Mouse (Mus musculus): Measurements from ENCODE around the gene Cd72. TPM values are rescaled to one million over a fixed set of nuclear protein-coding genes. Genes with fewer than 3 reads are reported as not detected.
A peak's percentile ranks its signal among the peaks of the same experiment; 100 is the strongest.
"Not testable (repeated sequence)": the region's sequence is repeated elsewhere in the genome, so short reads cannot be mapped to it uniquely, and the experiment has no call there.

Gene Cd72
- polyA plus RNA-seq, 1 experiment: 0.14 TPM

- DNase-seq (ENCODE audit: low read depth): no peak
- TF ChIP-seq CTCF (IDR thresholded peaks at IDR 0.05; ENCODE audit: borderline replicate concordance, extremely low read depth, insufficient read depth, insufficient read length) (no peak), POLR2A (IDR thresholded peaks at IDR 0.05; ENCODE audit: borderline replicate concordance, extremely low read depth, insufficient read depth, insufficient read length, poor library complexity, severe bottlenecking) (no peak)
Measured at GRCm38 (mm10) chr4:43492101-43492820, 37.8 kb upstream of the Cd72 start.

GRCm38 (mm10) chr4:43490801-43491200 lies 36.4 kb upstream of the Cd72 start:
- no peak for DNase-seq (ENCODE audit: low read depth)
- TF ChIP-seq POLR2A (IDR thresholded peaks at IDR 0.05; ENCODE audit: borderline replicate concordance, extremely low read depth, insufficient read depth, insufficient read length, poor library complexity, severe bottlenecking) (no peak), CTCF (IDR thresholded peaks at IDR 0.05; ENCODE audit: borderline replicate concordance, extremely low read depth, insufficient read depth, insufficient read length) (no peak)

GRCm38 (mm10) chr4:43489611-43490010 lies 35.2 kb upstream of the Cd72 start:
- DNase-seq (ENCODE audit: low read depth): no peak
- TF ChIP-seq CTCF (IDR thresholded peaks at IDR 0.05; ENCODE audit: borderline replicate concordance, extremely low read depth, insufficient read depth, insufficient read length) (no peak), POLR2A (IDR thresholded peaks at IDR 0.05; ENCODE audit: borderline replicate concordance, extremely low read depth, insufficient read depth, insufficient read length, poor library complexity, severe bottlenecking) (no peak)

- not testable (repeated sequence) for DNase-seq (ENCODE audit: low read depth)
Measured at GRCm38 (mm10) chr4:43485666-43486065, 31.2 kb upstream of the Cd72 start.

GRCm38 (mm10) chr4:43483535-43484091 lies 29.2 kb upstream of the Cd72 start, which contains the start of gene Sit1:
TSS of gene Sit1 (minus strand) at chr4:43483734.
- TF ChIP-seq CTCF (IDR thresholded peaks at IDR 0.05; ENCODE audit: borderline replicate concordance, extremely low read depth, insufficient read depth, insufficient read length) (no peak), POLR2A (IDR thresholded peaks at IDR 0.05; ENCODE audit: borderline replicate concordance, extremely low read depth, insufficient read depth, insufficient read length, poor library complexity, severe bottlenecking) (no peak)
- no peak for DNase-seq (ENCODE audit: low read depth)

GRCm38 (mm10) chr4:43482591-43482990 lies 28.2 kb upstream of the Cd72 start:
- TF ChIP-seq POLR2A (IDR thresholded peaks at IDR 0.05; ENCODE audit: borderline replicate concordance, extremely low read depth, insufficient read depth, insufficient read length, poor library complexity, severe bottlenecking) (no peak), CTCF (IDR thresholded peaks at IDR 0.05; ENCODE audit: borderline replicate concordance, extremely low read depth, insufficient read depth, insufficient read length) (no peak)
- DNase-seq (ENCODE audit: low read depth): no peak

GRCm38 (mm10) chr4:43481894-43482456 lies 27.5 kb upstream of the Cd72 start:
- no peak for DNase-seq (ENCODE audit: low read depth)
- TF ChIP-seq CTCF (IDR thresholded peaks at IDR 0.05; ENCODE audit: borderline replicate concordance, extremely low read depth, insufficient read depth, insufficient read length) (no peak), POLR2A (IDR thresholded peaks at IDR 0.05; ENCODE audit: borderline replicate concordance, extremely low read depth, insufficient read depth, insufficient read length, poor library complexity, severe bottlenecking) (no peak)

GRCm38 (mm10) chr4:43480985-43481384 lies 26.6 kb upstream of the Cd72 start:
- no peak for DNase-seq (ENCODE audit: low read depth)
- TF ChIP-seq POLR2A (IDR thresholded peaks at IDR 0.05; ENCODE audit: borderline replicate concordance, extremely low read depth, insufficient read depth, insufficient read length, poor library complexity, severe bottlenecking) (no peak), CTCF (IDR thresholded peaks at IDR 0.05; ENCODE audit: borderline replicate concordance, extremely low read depth, insufficient read depth, insufficient read length) (no peak)

- TF ChIP-seq POLR2A (IDR thresholded peaks at IDR 0.05; ENCODE audit: borderline replicate concordance, extremely low read depth, insufficient read depth, insufficient read length, poor library complexity, severe bottlenecking) (no peak), CTCF (IDR thresholded peaks at IDR 0.05; ENCODE audit: borderline replicate concordance, extremely low read depth, insufficient read depth, insufficient read length) (peak; percentile 46; the same call in 1 of the 2 replicates)
- peak; percentile 59 for DNase-seq (ENCODE audit: low read depth)
Measured at GRCm38 (mm10) chr4:43478906-43479832, 24.7 kb upstream of the Cd72 start.

- no peak for TF ChIP-seq CTCF (IDR thresholded peaks at IDR 0.05; ENCODE audit: borderline replicate concordance, extremely low read depth, insufficient read depth, insufficient read length)
- DNase-seq (ENCODE audit: low read depth): no peak
Measured at GRCm38 (mm10) chr4:43478534-43478858, 24.1 kb upstream of the Cd72 start.

- DNase-seq (ENCODE audit: low read depth): peak; percentile 96
- TF ChIP-seq CTCF (IDR thresholded peaks at IDR 0.05; ENCODE audit: borderline replicate concordance, extremely low read depth, insufficient read depth, insufficient read length) (peak; percentile 48; the same call in 1 of the 2 replicates), POLR2A (IDR thresholded peaks at IDR 0.05; ENCODE audit: borderline replicate concordance, extremely low read depth, insufficient read depth, insufficient read length, poor library complexity, severe bottlenecking) (no peak)
Measured at GRCm38 (mm10) chr4:43477857-43478533, 23.6 kb upstream of the Cd72 start.
